Mouse (Mus musculus) c-Kit-negative CD71-positive TER-119-positive erythroid progenitor cells, embryonic 14.5 days (primary cell): Measurements from ENCODE around the gene Nup93.

Experiments used
- DNase-seq: peaks from one replicate; pipeline ENCODE4 v3.0.0-alpha.2; 2013; ENCODE audit warnings: low read depth, low spot score

The Nup93 gene

GRCm38 (mm10) chr8:94362607-94363239 lies 148.4 kb downstream of the Nup93 start:
- DNase-seq: no peak

GRCm38 (mm10) chr8:94363288-94363688 lies 148.9 kb downstream of the Nup93 start:
- DNase-seq: no peak

- DNase-seq: no peak
These were observed 149.5 kb downstream of the Nup93 start for GRCm38 (mm10) chr8:94363906-94364305.

GRCm38 (mm10) chr8:94364686-94365312 lies 150.4 kb downstream of the Nup93 start:
- no peak for DNase-seq

- no peak for DNase-seq
These were observed 151.1 kb downstream of the Nup93 start for GRCm38 (mm10) chr8:94365410-94365981.
